11 mouse cellular contexts compared by ENCODE assay signal in the genomic region with DNA sequence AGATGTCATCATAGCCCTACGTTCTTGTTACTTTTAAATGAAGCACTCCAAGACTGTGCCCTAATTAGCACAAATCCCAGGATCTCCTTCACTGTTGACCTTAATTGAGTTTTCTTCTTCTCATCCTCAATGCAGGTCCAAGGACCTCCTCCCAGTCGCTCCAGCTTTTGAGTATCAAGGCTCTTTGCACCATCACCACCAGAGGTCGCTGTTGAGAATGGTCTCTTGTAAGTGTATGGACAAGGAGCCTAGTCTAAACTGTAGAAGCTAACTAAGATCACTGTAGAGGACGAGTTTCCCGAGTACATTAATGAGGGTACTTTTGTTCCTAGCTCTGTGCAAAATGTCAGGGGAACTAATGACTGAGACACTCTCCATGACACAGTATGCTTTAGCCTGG. TPM values are rescaled to one million over a fixed set of nuclear protein-coding genes. Genes with fewer than 3 reads are reported as not detected.
DNase-seq lines count a peak whose midpoint lies in the region; ATAC-seq and TF ChIP-seq lines count a peak whose summit lies in the region.
"Had no signal": no experiment of that assay in that cellular context is flagged by ENCODE, and none has a peak within 500 bp of the region (broad histone marks: within the 10 kb centered on the region; RNA-seq: fewer than 3 reads in every experiment).

No protein-coding gene starts in this region.

- peaks cover 26% of the 10 kb centered on the region for H3K4me1 ChIP-seq in forebrain, embryonic 10.5 days
- peaks cover 8% of the 10 kb centered on the region; the same call in 1 of the 2 replicates for H3K4me1 ChIP-seq in forebrain, embryonic 15.5 days
- H3K4me1 ChIP-seq in testis, adult 2 months (ENCODE audit: control insufficient read depth, insufficient read depth, low read length) = no peaks in the 10 kb centered on the region; the same call in 1 of the 2 replicates

- DNase-seq in forebrain, embryonic 10.5 days (ENCODE audit: extremely low spot score, low spot score) = peak; percentile 41
- DNase-seq in testis, postnatal 14 days (ENCODE audit: low spot score) = no peak
- DNase-seq in lung, adult 18-20 months = peak; percentile 27 to 38
- DNase-seq in right cerebral cortex, postnatal 4 days = peak; percentile 62

- TF ChIP-seq CTCF in testis, adult 2 months (IDR thresholded peaks at IDR 0.05; ENCODE audit: control insufficient read depth, insufficient read depth, insufficient replicate concordance, low read depth, low read length) = peak; percentile 38; the same call in 1 of the 2 replicates

- H3K9ac ChIP-seq in forebrain, embryonic 15.5 days (replicated peaks) = no peak overlapping the region
- H3K9ac ChIP-seq: neural tube, embryonic 12.5 days had no signal

- H3K36me3 ChIP-seq in forebrain, embryonic 10.5 days (replicated peaks) = no peaks in the 10 kb centered on the region
- H3K36me3 ChIP-seq in forebrain, embryonic 15.5 days = no peaks in the 10 kb centered on the region
- H3K36me3 ChIP-seq in testis, adult 2 months (ENCODE audit: control insufficient read depth, insufficient read depth, low read length) = no peaks in the 10 kb centered on the region
- H3K36me3 ChIP-seq: G1E; neural tube, embryonic 12.5 days had no signal

- no peak overlapping the region for H3K27ac ChIP-seq in forebrain, embryonic 10.5 days
- no peak overlapping the region for H3K27ac ChIP-seq in forebrain, embryonic 15.5 days (replicated peaks)
- H3K27ac ChIP-seq in testis, adult 2 months (ENCODE audit: control insufficient read depth, insufficient read depth, low read depth, low read length) = no peak overlapping the region
- H3K27ac ChIP-seq: neural tube, embryonic 12.5 days had no signal

- ATAC-seq in forebrain, embryonic 15.5 days (replicated peaks) = no peak
- ATAC-seq in common myeloid progenitor, adult 5-6 weeks (replicated peaks; ENCODE audit: low read depth, poor library complexity, severe bottlenecking) = peak; percentile 82
- peak; percentile 62 to 66; a peak in 3 of 4 replicates for ATAC-seq in hematopoietic stem cell, adult 5-6 weeks (replicated peaks in 1 of 2; ENCODE audit: insufficient read depth in 1 of 2, low FRiP score in 2 of 2, low TSS enrichment in 1 of 2, low read depth in 1 of 2, poor library complexity in 2 of 2, severe bottlenecking in 2 of 2)

- no peak overlapping the region for H3K4me3 ChIP-seq in forebrain, embryonic 10.5 days
- H3K4me3 ChIP-seq in forebrain, embryonic 15.5 days = no peak overlapping the region
- H3K4me3 ChIP-seq in testis, adult 2 months (ENCODE audit: control insufficient read depth, low read depth, low read length) = no peak overlapping the region
- H3K4me3 ChIP-seq: neural tube, embryonic 12.5 days had no signal

- 44% methylated on average over 5 of the region's 5 CpGs for WGBS in forebrain, embryonic 10.5 days
- 28% methylated on average over 5 of the region's 5 CpGs for WGBS in forebrain, embryonic 15.5 days

- H3K27me3 ChIP-seq in forebrain, embryonic 10.5 days (ENCODE audit: poor library complexity, severe bottlenecking) = no peaks in the 10 kb centered on the region
- H3K27me3 ChIP-seq in forebrain, embryonic 15.5 days = no peaks in the 10 kb centered on the region
- no peaks in the 10 kb centered on the region for H3K27me3 ChIP-seq in testis, adult 2 months (ENCODE audit: control insufficient read depth, insufficient read depth, low read length)
- H3K27me3 ChIP-seq: neural tube, embryonic 12.5 days had no signal

- H3K4me2 ChIP-seq in forebrain, embryonic 15.5 days (replicated peaks) = no peak overlapping the region
- H3K4me2 ChIP-seq: neural tube, embryonic 12.5 days had no signal

- TF ChIP-seq POLR2A in testis, adult 2 months (IDR thresholded peaks at IDR 0.05; ENCODE audit: control insufficient read depth, low read depth, low read length) = no peak

- H3K9me3 ChIP-seq in forebrain, embryonic 10.5 days = no peaks in the 10 kb centered on the region
- no peaks in the 10 kb centered on the region for H3K9me3 ChIP-seq in forebrain, embryonic 15.5 days
- H3K9me3 ChIP-seq: neural tube, embryonic 12.5 days had no signal

RNA-seq across cellular contexts. Expression of gene Asic2, which starts 14.9 kb away (rescaled TPM):
- polyA plus RNA-seq in forebrain, embryonic 10.5 days (2016; fragmentation: Nextera tagmentation; extraction: Ambion mirVana) = 0.43 and 0.51 TPM in 2 replicates
- 5.5 and 5.6 TPM in 2 replicates for polyA plus RNA-seq in forebrain, embryonic 15.5 days (2015; fragmentation: Nextera tagmentation; extraction: Ambion mirVana)
- 0.41 and 0.58 TPM in 2 replicates for polyA plus RNA-seq in testis, adult 2 months (2012; rRNA removed)
- not detected in 2 replicates for total RNA-seq in common myeloid progenitor, adult 5-6 weeks (2017)
- total RNA-seq in hematopoietic stem cell, adult 5-6 weeks (2017) = not detected in 2 replicates
- polyA plus RNA-seq: G1E; heart, embryonic 14.5 days had no signal

RNA-seq across cellular contexts. Expression of gene Ccl2, which starts 52.2 kb away (rescaled TPM):
- 0.36 TPM in 1 of 2 replicates, not detected in the other for polyA plus RNA-seq in forebrain, embryonic 10.5 days (2016; fragmentation: Nextera tagmentation; extraction: Ambion mirVana)
- 0.17 and 0.65 TPM in 2 replicates for polyA plus RNA-seq in forebrain, embryonic 15.5 days (2015; fragmentation: Nextera tagmentation; extraction: Ambion mirVana)
- 0.13 and 0.15 TPM in 2 replicates for polyA plus RNA-seq in testis, adult 2 months (2012; rRNA removed)
- 2.1 TPM in 1 of 2 replicates, not detected in the other for total RNA-seq in common myeloid progenitor, adult 5-6 weeks (2017)
- 3.8 and 5.8 TPM in 2 replicates for total RNA-seq in hematopoietic stem cell, adult 5-6 weeks (2017)
- total RNA-seq: G1E had no signal
- polyA plus RNA-seq: G1E had no signal

RNA-seq across cellular contexts. Expression of gene Gm17268, which starts 55.2 kb away (rescaled TPM):
- not detected in 2 replicates for polyA plus RNA-seq in forebrain, embryonic 10.5 days (2016; fragmentation: Nextera tagmentation; extraction: Ambion mirVana)
- not detected in 2 replicates for polyA plus RNA-seq in forebrain, embryonic 15.5 days (2015; fragmentation: Nextera tagmentation; extraction: Ambion mirVana)
- polyA plus RNA-seq in testis, adult 2 months (2012; rRNA removed) = not detected in 2 replicates
- total RNA-seq in common myeloid progenitor, adult 5-6 weeks (2017) = not detected in 2 replicates
- not detected in 2 replicates for total RNA-seq in hematopoietic stem cell, adult 5-6 weeks (2017)
- total RNA-seq: G1E had no signal
- polyA plus RNA-seq: G1E; heart, embryonic 14.5 days; neural tube, embryonic 12.5 days had no signal
